Mouse (Mus musculus) brain, embryonic 14.5 days (tissue): ENCODE results near the gene Dhh.

ENCODE experiments used
- CTCF ChIP-seq: fragments of 200-500 bp; IDR thresholded peaks from 2 replicates; pipeline ENCODE4 v1.5.1; 2012; ENCODE audit warnings: inconsistent platforms, mild to moderate bottlenecking, moderate library complexity, borderline replicate concordance; ENCODE audit not compliant: insufficient read depth, insufficient read length; ENCODE audit errors: extremely low read depth
- POLR2A ChIP-seq: fragments of 200-500 bp; IDR thresholded peaks from 2 replicates; pipeline ENCODE4 v1.6.1; 2012; ENCODE audit warnings: mild to moderate bottlenecking, inconsistent platforms, borderline replicate concordance; ENCODE audit not compliant: poor library complexity, insufficient read depth, insufficient read length, severe bottlenecking; ENCODE audit errors: extremely low read depth

- no peak for TF ChIP-seq CTCF
- no peak for TF ChIP-seq POLR2A
These were observed 45.0 kb downstream of the Dhh start for GRCm38 (mm10) chr15:98853161-98853937.
